Mouse (Mus musculus): ENCODE data around the gene Btbd11.

Btbd11 gene

DNA sequence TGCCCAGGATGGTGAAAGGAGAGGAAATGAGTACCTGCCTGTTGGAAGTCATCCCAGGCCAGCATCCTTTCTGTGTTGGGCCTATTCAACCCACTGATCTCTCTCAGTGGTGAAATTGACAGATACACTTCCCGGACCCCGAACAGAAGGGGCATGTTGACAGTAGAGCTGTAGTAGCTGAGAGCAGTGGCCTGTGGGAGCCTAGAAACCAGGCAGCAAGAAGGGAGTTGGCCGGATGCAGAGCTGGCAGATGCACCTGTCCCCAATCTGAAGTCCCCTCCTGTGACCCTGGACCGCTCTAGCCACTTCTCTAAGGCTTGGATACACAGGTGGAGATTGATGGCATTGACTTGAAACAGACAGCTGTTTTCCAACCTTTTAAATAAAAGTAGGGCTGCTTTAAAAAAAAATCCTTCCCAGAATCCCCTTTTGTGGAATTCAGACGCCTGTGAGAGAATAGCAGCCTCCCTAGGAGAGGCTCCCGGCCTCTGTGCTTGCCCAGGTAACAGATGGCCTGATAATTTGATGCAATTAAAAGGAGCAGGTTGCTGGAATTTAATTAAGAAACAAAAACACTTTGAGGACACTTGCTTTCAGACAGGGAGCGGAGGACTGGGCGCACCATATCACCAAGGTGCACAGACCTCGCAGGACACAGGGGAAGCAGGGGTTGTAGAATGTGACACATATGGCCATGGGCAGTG, 89.2 kb downstream of the Btbd11 start:
- DNase-seq (ENCODE audit: low read depth, low spot score), result no peak

DNA sequence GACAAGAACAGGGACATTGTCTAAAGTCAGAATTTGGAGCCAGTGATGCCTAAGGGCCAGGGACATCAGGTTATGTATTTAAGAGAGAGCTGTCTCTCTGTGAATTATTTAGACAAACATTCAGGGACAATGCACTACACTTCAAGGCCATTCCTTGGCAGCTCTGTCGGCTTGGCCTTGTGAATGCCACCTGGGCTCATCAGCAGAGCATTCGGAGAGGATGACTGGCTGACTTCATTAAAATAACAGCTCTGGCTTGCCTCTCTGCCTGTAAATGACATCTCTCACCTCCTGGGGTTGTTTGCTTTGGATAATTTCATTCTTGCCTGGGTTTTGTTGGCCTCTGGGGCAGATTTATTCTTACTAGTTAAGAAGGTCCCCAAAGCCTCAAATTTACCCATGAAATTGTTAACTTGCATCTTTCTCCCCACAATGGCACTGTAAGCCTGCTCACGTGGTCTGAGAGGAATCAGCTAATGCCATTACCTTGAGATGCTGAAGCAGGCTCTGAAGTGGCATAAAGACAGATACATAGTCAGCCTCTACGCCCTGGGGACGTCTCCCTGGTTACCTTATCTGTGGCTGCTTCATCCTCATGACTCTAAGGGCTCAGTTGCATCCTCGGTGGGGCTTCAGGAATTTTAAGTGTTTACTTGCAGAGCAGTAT, 93.5 kb downstream of the Btbd11 start:
- no peak for DNase-seq (ENCODE audit: low read depth, low spot score)

DNA sequence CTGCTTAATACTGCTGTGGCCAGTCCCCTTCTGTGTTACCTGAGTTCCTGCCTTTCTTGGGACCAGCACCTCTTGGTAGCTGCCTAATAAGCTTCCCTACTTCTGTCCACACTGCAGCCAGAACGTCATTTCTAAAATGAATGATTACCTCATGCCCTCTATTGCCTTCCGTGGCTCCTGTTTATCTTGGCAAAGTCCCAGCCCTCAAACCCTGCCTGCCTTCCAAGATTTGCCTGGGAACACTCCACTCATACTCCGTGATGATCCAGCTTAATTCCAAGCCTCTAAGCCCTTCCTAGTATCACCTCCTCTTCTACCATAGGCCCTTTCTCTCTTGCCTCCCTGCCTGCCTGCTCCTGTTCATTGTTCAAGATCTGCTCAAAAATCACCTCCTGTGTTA, 94.5 kb downstream of the Btbd11 start:
- no peak for DNase-seq (ENCODE audit: low read depth, low spot score)

DNA sequence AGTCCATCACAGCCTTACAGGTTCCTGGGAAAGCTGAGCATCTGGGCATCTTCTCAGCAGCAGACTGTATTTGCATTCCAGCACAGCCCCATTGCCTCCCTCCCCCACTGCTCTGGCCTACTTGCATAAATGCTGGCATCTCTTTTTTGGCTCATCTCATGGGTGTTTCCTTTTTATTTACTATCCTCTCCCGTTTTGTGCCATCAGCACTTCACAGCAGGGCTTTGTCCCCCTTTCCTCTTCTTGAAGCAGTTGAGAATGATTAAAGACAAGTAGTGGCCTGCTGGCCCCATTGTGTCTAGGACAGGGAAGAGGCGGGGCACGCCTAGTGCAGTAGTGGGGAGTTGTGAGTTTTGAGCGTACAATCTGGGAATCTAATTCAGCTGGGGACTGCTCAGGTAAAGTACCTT, 95.5 kb downstream of the Btbd11 start:
- peak; percentile 65 for DNase-seq (ENCODE audit: low read depth, low spot score)

DNA sequence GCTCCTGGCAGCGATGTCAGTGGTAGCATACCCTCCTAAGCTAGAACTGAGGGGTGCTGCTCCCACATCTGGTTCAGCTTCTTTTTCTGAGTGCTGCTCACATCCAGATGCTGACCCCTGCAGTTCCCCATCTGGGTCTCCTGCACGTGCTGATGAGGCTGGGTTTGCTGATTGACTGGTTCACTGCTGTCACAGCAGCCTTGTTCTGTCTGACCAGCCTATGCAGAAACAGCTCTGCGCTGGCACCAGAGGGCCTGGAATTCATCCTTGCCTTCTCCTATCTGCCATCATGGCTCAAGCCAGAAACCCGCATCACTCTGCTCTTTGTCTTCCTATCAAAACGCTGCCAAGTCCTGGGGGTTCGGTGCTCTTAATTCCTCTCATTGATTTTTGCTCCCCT, 95.9 kb downstream of the Btbd11 start:
- no peak for DNase-seq (ENCODE audit: low read depth, low spot score)

DNA sequence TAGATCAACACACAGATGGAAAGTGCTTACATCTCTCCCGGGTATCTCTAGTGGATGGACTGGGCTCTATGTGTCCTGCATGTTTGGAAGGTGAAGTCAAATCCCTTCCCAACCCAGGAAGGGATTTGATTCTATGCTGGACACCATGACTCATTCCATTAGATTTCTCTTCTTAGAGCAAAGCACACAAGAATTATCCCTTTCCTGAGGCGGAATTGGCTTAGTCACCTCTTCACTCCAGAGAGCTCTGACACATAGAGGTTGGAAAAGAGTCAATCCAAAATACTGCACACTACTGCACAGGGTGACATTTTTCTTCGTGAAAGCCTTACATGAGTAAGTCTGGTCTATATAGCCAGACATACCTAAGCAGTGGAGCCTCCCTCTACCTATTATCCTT, 99.8 kb downstream of the Btbd11 start:
- DNase-seq (ENCODE audit: low read depth, low spot score), result no peak

DNA sequence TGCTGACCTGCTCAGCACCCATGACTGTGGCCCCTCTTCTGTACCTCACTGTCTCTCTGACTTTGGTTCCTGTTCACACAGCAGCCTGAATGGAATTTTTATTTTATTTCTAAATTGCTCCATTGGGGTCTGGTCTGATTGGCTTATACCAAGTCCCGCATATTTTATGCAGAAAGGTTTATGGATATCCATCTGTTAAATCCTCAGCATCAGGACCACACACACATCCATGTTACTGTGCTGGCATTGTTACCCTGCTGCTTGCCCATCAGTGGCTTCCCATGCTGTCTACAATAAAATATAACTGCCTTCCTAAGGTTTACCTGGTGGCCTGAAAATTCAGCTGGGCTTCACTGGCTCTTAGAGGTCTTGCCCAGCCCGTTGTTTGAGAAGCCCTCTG, 106.0 kb downstream of the Btbd11 start:
- no peak for DNase-seq (ENCODE audit: low read depth, low spot score)

DNA sequence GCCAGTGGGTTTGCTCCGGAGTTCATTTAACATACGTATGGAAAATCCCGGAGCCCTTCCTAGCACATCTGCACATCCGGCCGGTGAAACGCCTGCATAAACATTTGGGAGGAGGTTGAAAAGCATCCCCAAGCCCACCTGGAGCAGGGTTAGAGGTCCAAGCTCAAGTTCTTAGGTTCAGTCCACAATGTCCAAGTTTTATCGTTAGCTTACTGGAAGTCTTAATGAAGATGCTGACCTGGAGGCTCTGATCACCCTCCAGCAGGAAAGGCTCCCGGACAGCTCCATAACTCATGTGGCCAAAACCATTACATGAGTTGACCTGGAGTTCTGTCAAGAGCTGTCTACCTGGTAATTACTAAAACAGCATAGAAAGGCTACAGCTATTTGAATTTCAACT, 109.7 kb downstream of the Btbd11 start:
- DNase-seq (ENCODE audit: low read depth, low spot score), result no peak

DNA sequence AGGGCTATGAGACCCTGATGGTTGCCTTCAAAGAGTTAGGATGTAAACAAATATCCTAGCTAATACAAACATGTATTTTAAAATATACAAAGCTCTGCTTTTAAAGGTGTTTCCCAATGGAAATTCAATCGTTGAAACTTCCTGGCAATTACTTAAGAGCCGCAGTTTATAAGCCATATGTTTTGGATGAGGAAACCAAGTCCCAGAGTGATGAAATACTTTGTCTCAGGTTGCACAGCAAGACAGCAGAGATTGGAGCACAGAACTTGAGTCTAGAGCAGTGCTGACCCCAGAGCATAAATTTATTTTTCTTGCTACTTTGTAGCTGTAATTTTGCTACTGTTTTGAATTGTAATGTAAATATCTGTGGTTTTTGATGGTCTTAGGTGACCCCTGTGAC, 110.4 kb downstream of the Btbd11 start:
- no peak for DNase-seq (ENCODE audit: low read depth, low spot score)

DNA sequence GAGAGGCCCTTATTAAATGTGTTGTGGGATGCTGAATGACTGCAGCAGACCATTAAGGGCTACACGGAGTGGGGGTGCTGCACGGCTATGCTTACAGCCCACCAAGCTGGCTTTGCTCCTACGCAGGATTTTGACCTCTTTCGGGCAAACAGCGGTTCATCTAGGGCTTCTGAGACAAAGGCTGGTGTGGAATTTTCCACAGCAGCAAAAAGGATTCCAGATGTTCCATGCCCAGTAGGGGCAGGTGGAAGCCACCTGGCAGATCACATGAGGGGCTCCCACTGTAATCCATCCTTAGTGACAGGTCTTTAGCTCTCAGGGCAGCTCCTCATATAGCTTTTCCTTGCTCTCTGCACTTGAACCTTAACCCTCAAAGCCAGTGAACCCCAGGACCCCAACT, 111.3 kb downstream of the Btbd11 start:
- peak; percentile 63 for DNase-seq (ENCODE audit: low read depth, low spot score)

DNA sequence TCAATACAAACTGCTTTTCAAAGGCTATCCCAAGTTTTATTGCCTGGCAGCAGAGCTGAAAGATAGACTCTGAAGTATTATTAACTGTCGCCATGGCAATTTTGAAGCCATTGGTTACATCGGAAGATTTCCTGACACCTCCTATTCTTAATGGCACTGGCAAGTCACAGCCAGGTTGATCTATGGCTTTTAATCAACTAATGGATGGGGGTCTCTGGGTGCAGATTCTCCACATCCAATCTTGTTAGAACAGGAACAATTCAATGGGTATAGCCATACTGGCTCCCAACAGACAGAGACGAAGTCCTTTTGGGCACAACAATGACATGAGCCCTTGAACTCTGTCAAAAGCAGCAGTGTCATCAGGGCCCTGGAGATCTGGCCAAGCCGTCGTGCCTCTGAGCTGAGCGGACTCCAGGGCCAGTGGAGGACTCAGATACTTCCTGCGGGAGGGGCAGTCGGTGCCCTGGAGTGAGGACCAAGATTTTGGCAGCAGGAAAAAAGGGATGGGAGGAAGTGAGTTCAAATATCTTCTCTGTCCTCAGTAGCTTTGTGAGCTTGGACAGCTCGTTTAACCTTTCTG, 114.0 kb downstream of the Btbd11 start:
- no peak for DNase-seq (ENCODE audit: low read depth, low spot score)

DNA sequence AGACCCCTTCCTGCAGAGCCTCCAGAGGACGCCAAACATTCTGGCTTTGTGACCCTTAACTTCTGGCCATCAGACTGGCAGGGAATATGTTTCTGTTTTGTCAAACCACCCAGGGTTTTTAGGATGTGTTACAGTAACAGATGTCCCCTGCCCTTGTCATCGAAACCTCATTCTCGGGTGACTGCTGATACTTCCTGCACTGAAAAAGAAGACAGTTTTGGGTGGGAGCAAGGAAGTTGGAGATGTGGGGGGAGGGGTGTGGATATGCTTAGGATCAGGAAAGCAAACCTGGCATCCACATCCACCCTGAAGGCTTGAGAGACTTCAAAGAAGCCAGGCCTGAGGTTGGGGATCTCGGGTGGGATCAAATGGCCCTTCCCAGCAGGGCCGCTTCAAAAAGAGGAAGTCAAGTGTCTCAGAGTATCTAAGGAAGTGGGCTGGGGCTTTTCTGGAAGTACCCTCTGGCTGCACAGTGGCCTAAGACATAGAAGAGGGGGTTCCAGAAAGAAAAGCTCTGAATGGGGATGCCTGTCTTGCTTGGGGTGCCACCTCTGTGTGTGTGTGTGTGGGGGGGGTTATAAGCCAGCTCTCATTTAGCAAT, 115.5 kb downstream of the Btbd11 start:
- no peak for DNase-seq (ENCODE audit: low read depth, low spot score)

DNA sequence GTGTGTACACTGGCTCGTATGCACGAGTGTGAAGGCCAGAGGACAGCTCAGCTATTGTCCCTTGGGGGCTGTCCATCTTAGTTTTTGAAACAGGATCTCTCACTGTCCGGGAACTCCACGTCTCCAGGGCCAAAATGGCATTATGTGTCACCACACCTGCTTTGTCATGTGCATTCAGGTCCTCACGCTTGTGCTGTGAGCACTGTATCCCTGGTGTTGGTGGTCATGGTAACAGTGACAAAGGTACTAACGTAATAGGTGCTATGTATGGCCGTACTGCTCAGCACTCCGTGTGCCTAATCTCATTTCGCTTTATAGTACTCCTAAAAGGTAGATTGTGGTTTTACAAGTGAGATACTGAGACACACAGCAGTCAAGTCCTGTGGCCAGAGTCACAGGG, 116.0 kb downstream of the Btbd11 start:
- DNase-seq (ENCODE audit: low read depth, low spot score), result no peak

DNA sequence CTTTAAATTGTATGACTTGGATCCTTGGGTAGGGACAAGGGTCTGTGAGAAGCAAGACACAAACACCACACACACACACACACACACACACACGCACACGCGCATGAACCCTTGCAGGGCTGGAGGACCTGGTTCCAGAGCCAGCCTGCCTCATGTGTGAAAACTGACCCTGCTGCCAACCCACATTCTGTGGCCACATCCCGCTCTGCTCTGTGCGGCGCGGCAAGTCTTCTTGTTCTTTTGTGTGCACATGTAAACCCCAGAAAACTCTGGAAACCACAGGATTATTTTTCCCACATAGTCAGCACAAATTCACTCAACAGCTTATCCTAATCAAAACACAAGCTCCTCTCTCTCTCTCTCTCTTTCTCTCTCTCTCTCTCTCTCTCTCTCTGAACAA, 116.8 kb downstream of the Btbd11 start:
- no peak for DNase-seq (ENCODE audit: low read depth, low spot score)

DNA sequence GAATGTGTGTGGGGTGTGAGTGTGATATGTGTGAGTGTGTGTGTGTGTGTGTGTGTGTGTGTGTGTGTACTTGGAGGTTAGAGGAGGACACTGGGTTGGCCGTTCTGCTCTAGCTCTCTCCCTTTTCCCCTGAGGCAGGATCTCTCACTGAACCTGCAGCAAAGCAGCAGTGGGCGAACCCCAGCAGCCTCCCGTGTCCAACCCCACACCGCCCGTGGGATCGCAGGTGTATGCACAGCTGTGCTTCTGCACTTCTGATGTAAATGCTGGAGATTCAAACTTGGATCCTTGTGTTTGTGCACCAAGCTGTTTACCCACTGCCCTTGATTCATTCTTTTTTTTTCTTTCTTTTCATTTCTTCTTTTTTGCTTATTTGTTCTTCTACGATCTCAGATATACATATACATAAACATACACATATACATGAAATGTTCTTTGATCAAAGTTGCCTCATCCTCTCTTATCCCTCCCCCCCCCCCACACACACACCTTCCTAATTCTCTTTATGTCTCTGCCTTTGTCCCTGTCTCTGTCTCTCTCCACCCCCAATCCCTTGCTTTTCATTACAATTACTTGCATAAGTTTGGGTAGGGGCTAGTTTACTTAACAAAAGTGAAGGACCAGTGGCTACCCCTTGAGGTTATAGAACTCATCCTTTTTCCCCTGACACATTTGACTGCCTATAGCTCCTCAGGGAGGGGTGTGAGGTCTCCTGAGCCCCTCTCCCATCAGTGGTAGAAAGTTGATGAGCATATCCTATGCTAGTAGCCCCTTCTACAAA, 120.8 kb downstream of the Btbd11 start:
- no peak for DNase-seq (ENCODE audit: low read depth, low spot score)

DNA sequence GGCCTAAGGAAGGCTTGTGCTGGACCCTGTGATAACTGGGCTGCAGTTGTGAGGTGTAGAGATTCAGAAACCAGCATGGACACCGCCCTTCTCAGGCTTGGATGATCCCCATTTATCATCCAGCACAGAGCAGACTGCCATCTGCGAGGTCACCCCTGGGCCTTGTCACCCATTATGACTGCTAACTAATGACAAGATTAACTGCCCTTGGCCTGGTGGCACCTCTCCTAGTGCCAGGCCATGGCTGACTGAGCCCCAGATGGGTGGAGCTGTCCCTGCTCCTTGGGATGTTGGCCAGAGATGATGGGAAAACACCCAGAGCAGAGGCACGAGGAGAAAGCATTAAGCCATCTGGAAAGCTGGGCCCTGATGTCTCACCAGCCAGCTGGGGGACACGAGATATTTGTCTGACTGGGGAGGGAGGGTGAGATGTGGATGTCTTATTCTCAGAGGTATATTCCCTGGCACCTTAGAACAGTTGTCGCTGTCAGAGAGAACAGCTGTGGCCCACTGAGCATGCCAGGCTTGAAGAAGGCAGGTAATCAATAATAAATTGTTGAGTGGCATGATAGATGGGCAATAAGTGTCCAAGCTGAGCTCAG, 121.7 kb downstream of the Btbd11 start:
- no peak for DNase-seq (ENCODE audit: low read depth, low spot score)

DNA sequence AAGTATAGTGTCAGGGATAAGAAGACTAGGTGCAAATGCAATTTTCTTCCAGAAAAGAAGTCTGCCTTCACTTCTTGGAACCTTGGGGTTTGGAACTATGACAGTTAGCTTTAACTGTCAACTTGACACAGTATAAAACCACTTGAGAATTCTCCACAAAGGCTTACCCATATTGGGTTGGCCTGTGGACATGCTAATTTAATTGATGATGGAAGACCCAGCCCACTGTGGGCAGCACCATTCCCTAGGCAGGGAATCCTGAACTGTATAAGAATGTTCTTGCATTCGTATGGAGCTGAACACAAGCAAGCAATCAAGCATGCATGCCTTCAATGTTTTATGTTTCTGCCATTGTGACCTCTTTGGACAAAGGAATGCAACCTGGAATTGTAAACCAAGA, 122.4 kb downstream of the Btbd11 start:
- DNase-seq (ENCODE audit: low read depth, low spot score), result no peak

DNA sequence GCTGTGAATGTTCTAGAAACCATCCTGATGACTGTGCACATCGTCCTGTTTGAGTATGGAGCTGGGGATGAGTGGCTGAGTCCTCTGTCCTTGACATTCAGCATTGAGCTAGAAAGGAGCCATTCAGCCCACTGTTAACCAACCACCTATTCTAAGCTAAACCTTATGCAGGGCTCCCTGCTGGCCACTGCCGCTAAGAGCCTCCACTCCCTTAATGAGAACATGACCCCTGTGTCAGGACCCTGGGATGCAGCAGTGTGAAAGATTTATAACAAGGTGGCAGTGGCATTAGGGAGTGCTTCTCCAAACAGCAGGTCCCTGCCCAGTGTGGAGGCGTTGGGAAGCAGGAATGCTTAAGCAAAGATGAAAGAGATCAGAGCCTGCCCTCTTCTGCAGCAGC, 123.7 kb downstream of the Btbd11 start:
- peak; percentile 63 for DNase-seq (ENCODE audit: low read depth, low spot score)

DNA sequence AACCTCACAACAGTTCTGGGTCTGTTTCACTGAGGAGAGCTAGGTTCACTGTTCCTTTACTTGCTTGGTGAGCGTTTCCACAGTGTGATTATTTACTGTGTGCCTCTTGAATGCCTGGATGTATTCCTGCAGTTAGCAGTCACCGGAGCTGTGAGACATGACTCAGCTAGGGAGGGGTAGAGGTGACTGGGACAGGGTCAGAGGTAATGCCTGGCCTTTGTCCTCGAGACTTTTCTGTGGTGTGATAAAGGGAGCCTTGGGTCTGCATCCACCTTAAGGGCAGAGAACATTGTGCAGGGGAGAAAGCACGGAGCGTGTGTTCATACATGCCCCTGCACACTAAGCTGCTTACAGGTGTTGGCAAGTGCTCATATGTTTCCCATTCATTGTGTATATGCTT, 126.2 kb downstream of the Btbd11 start:
- DNase-seq (ENCODE audit: low read depth, low spot score), result no peak

DNA sequence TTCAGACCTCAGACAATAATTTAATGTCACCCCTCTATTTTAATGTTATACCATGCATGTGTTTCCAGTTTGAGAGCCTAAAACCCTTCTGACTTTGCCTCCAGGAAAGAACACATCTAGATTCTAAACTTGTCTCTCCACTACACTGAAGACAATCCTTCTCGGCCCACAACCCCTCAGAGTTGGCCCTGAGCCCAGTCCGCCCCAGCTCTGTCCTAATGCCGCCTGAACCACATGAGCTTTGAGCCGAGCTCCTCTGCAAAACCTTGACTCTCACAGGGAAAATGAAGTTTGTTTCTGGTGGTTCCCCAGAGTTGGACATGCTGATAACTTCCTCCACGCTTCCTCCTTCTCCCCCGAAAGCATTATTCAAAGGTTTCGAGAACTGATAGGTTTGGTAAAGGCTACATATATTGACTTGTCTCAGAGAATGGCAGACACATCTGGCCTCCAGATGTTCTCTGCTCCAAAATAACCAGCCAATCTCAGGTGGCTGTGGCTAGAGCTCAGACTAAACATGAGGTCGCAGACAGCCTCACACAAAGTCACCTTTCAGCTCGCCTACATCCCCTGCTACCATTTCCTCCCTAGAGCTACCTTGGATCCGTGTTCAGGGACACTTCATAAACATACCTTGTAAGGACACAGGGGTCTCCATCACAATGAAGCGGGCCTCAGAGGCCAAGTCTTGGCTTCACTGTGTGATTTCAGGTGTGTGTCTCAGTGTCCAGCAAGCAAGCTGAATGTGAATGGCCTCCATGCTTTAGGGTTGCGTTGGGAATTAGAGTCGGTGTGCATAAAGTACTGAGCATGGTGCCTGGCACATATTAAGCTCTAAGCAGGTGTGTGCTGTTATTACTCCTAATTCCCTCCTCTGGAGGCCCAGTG, 130.9 kb downstream of the Btbd11 start:
- DNase-seq (ENCODE audit: low read depth, low spot score), result peak; percentile 78

DNA sequence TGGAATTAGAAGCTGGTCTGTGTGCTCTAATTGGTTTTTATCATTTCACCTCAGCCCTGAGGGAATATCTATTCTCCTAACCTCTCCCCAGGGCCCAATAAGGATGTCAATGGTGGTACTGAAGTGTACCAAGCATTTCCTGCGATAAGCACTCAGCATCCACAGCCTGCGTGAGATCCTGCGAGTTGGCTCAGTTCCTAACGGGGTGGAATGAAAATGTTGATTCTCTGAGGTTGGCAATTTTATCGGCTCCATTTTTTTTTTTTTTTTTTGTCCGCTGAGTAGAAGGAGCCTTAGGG, 131.4 kb downstream of the Btbd11 start:
- no peak for DNase-seq (ENCODE audit: low read depth, low spot score)

Measured in mesoderm, embryonic 11.5 days (tissue).